Mouse (Mus musculus): ENCODE measurements around the gene Myh4. TPM values are rescaled to one million over a fixed set of nuclear protein-coding genes. Genes with fewer than 3 reads are reported as not detected.

Myh4 gene
- polyA plus RNA-seq, 1 experiment from 2014 or later: 0.09 TPM

DNA sequence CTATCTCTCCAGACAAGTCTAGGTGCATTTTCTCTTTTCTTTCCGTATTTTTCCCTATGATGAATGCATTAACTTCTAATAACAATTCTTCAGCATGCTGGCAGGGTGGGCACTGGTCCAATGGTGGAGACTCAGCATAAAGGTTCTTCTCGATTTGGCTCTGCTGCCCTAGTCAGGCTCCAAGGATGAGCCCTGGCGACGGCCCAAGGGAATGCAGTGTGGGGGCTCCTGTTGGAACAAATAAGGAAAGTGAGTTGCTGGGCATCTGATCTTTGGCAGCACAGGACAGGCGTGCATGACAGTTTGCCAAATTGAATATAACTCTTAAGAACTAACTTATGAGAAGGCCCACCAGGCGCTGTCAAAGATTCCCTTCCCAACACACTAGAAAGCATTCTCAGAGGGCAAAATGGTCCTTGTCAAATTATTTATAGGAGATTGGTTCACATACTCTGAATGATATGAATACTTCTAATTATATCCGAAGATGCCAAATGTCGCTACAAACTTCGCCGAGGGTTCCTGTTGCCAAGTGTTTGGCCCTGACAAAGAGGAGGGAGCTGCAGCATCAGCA lies 38.9 kb downstream of the Myh4 start, which contains the start of gene Myh8:
Myh8 (plus strand) TSS at position 524 of the 574 bp plus-strand sequence.
- Histone ChIP-seq H3K4me3 (ENCODE audit: low read depth, low read length) (no peak within 1 kb of the TSS), H3K36me3 (ENCODE audit: control insufficient read depth, insufficient read depth, low read length) (no peaks in the 10 kb centered on the region), H3K9me3 (ENCODE audit: control insufficient read depth, low read length) (no peaks in the 10 kb centered on the region), H3K9ac (ENCODE audit: low read length) (no peak within 1 kb of the TSS), H3K4me2 (ENCODE audit: low read length) (no peak within 1 kb of the TSS), H3K27ac (ENCODE audit: low read depth) (no peak within 1 kb of the TSS), H3K27me3 (replicated peaks; ENCODE audit: control insufficient read depth, insufficient read depth, low read length) (no peaks in the 10 kb centered on the region), H3K4me1 (replicated peaks; ENCODE audit: control insufficient read depth, insufficient read depth, low read length) (no peaks in the 10 kb centered on the region)
- ATAC-seq (replicated peaks; ENCODE audit: low FRiP score, low TSS enrichment, low read depth) (no peak), DNase-seq (ENCODE audit: low spot score) (no peak)
- 74% methylated on average over 10 of the region's 10 CpGs for WGBS

- Histone ChIP-seq H3K9ac (ENCODE audit: low read length) (no peak overlapping the region), H3K27me3 (replicated peaks; ENCODE audit: control insufficient read depth, insufficient read depth, low read length) (no peaks in the 10 kb centered on the region), H3K27ac (ENCODE audit: low read depth) (no peak overlapping the region), H3K4me2 (ENCODE audit: low read length) (no peak overlapping the region), H3K4me3 (ENCODE audit: low read depth, low read length) (no peak overlapping the region), H3K36me3 (ENCODE audit: control insufficient read depth, insufficient read depth, low read length) (no peaks in the 10 kb centered on the region), H3K4me1 (replicated peaks; ENCODE audit: control insufficient read depth, insufficient read depth, low read length) (no peaks in the 10 kb centered on the region), H3K9me3 (ENCODE audit: control insufficient read depth, low read length) (0 out of 2 replicates have a peak, but pooled peaks cover 3% of the 10 kb centered on the region)
- DNase-seq (ENCODE audit: low spot score): no peak
- 77% methylated on average over 1 of the region's 1 CpGs for WGBS
- no peak for ATAC-seq (replicated peaks; ENCODE audit: low FRiP score, low TSS enrichment, low read depth)
Measured at GRCm38 (mm10) chr11:67293440-67293839, 55.6 kb downstream of the Myh4 start.

Other genes starting within 250 kb of the Myh4 start
- gene Tmem220, start 212.9 kb upstream of the Myh4 start, polyA plus RNA-seq (2014; fragmentation: Nextera tagmentation; extraction: Ambion mirVana): 1.1 and 1.2 TPM in 2 replicates
- 25.3 and 28.2 TPM in 2 replicates for gene Adprm, start 185.4 kb upstream of the Myh4 start, polyA plus RNA-seq (2014; fragmentation: Nextera tagmentation; extraction: Ambion mirVana)
- 18.1 and 20.4 TPM in 2 replicates for gene Sco1, start 185.4 kb upstream of the Myh4 start, polyA plus RNA-seq (2014; fragmentation: Nextera tagmentation; extraction: Ambion mirVana)
- gene Myh3, start 159.7 kb upstream of the Myh4 start, polyA plus RNA-seq (2014; fragmentation: Nextera tagmentation; extraction: Ambion mirVana): 0.30 and 0.46 TPM in 2 replicates
- gene Myh2, start 67.0 kb upstream of the Myh4 start, polyA plus RNA-seq (2014; fragmentation: Nextera tagmentation; extraction: Ambion mirVana): 0.05 TPM in 1 of 2 replicates, not detected in the other
- gene Myh1, start 38.0 kb upstream of the Myh4 start, polyA plus RNA-seq (2014; fragmentation: Nextera tagmentation; extraction: Ambion mirVana): 0.05 TPM in 1 of 2 replicates, not detected in the other
- gene Myh8, start 39.1 kb downstream of the Myh4 start, polyA plus RNA-seq (2014; fragmentation: Nextera tagmentation; extraction: Ambion mirVana): 0.38 and 0.39 TPM in 2 replicates
- not detected in 2 replicates for gene Myh13, start 83.6 kb downstream of the Myh4 start, polyA plus RNA-seq (2014; fragmentation: Nextera tagmentation; extraction: Ambion mirVana)
- 8.6 and 9.1 TPM in 2 replicates for gene Gas7, start 217.4 kb downstream of the Myh4 start, polyA plus RNA-seq (2014; fragmentation: Nextera tagmentation; extraction: Ambion mirVana)